Mouse (Mus musculus) stomach, embryonic 16.5 days (tissue): ENCODE measurements around the gene Fam181a. TPM values are rescaled to one million over a fixed set of nuclear protein-coding genes. Genes with fewer than 3 reads are reported as not detected.

Experiments
- ATAC-seq: fragments of 200-750 bp; cut with Nextera tagmentation; 2 replicates; pipeline ENCODE4 v1.8.0; 2017; ENCODE audit warnings: moderate number of reproducible peaks, moderate TSS enrichment; ENCODE audit not compliant: insufficient read depth, low FRiP score
- H3K27ac ChIP-seq: fragments of 300-500 bp; sonication (generic); 2 replicates; pipeline ENCODE4 v1.5.1; 2014; ENCODE audit warnings: low read length
- H3K27me3 ChIP-seq: fragments of 300-500 bp; sonication (generic); 2 replicates; pipeline ENCODE4 v1.6.1; 2014; ENCODE audit warnings: low read length, control low read depth, mixed read lengths; ENCODE audit not compliant: control insufficient read depth, insufficient read depth
- H3K36me3 ChIP-seq: fragments of 300-500 bp; sonication (generic); 2 replicates; pipeline ENCODE4 v1.6.1; 2014; ENCODE audit warnings: low read length; ENCODE audit not compliant: control insufficient read depth, insufficient read depth
- H3K4me1 ChIP-seq: fragments of 300-500 bp; sonication (generic); 2 replicates; pipeline ENCODE4 v1.6.1; 2014; ENCODE audit warnings: low read length, control low read depth, mixed read lengths; ENCODE audit not compliant: control insufficient read depth, insufficient read depth
- H3K4me2 ChIP-seq: fragments of 300-500 bp; sonication (generic); 2 replicates; pipeline ENCODE4 v1.6.1; 2014; ENCODE audit warnings: low read depth, low read length, mixed read lengths
- H3K4me3 ChIP-seq: fragments of 300-500 bp; sonication (generic); replicated peaks from 2 replicates; pipeline ENCODE4 v1.5.1; 2014; ENCODE audit warnings: mild to moderate bottlenecking, low read length
- H3K9ac ChIP-seq: fragments of 300-500 bp; sonication (generic); 2 replicates; pipeline ENCODE4 v1.6.1; 2014; ENCODE audit warnings: low read length
- H3K9me3 ChIP-seq: fragments of 300-500 bp; sonication (generic); replicated peaks from 2 replicates; pipeline ENCODE4 v1.6.1; 2016; ENCODE audit warnings: low read length, control low read depth; ENCODE audit not compliant: control insufficient read depth
- WGBS: fragments of 180-500 bp; shearing (Covaris S2); extraction: QIAGEN DNeasy Blood & Tissue Kit; methylation state at CpG from one replicate; pipeline ENCODE4 v1.1.7; 2014; 5-methylcytosine and 5-hydroxymethylcytosine counted together
- polyA plus RNA-seq: library from polyadenylated mRNA; unstranded; fragments of >200 nt; fragmentation: Nextera tagmentation; extraction: Ambion mirVana; gene quantifications from 2 replicates; pipeline ENCODE4 v1.2.1, GENCODE M21; 2015

Gene Fam181a
- polyA plus RNA-seq, 1 experiment from 2014 or later = not detected

DNA sequence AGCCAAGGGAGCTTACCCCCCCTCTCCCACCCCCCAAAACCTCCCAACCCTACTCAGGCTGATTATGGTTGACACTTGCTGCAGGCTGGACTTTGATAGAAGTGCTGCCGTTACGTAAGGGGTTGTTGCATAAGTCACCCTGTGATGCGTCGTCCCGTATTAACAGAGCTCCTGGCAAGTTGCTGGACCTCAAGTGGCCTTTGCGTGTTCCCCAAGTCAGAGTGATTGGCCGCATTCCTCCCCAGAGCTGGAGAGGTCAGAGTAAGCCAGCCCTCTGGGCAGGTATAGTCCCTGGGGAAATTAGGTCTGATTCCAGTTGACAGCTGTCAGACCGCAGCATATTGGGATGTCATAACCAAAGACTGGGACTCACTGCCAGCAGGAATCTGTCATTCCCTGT, 1.1 kb downstream of the Fam181a start:
- Histone ChIP-seq H3K27me3 (peaks cover 23% of the 10 kb centered on the region; the same call in 1 of the 2 replicates), H3K9me3 (no peaks in the 10 kb centered on the region), H3K27ac (no peak overlapping the region), H3K36me3 (no peaks in the 10 kb centered on the region), H3K4me3 (no peak overlapping the region), H3K4me1 (peaks cover 3% of the 10 kb centered on the region), H3K4me2 (no peak overlapping the region), H3K9ac (no peak overlapping the region)
- ATAC-seq = no peak
- 79% methylated on average over 8 of the region's 8 CpGs for WGBS

DNA sequence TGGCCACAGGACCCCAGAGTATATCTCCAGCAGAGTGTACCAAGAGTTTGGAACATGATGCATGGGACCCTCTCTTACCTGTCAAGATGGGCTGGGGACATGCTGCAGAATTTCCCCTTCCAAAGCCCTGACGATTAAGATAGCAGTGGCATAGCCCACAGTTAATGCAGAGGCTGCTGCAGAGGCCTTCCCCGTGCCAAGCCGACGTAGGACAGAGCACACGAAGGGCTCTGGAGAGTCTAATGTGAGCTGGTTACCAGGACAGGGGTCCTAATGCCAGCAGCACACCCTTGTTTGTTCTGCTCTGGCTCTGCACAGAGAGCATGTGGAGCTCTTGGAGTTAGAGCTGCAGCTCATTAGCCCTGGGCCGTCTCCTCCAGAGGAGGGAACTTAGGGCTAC, 2.5 kb downstream of the Fam181a start:
- Histone ChIP-seq H3K4me1 (peaks cover 3% of the 10 kb centered on the region), H3K36me3 (no peaks in the 10 kb centered on the region), H3K4me3 (no peak overlapping the region), H3K9me3 (no peaks in the 10 kb centered on the region), H3K27ac (no peak overlapping the region), H3K27me3 (peaks cover 25% of the 10 kb centered on the region; the same call in 1 of the 2 replicates), H3K9ac (no peak overlapping the region), H3K4me2 (no peak overlapping the region)
- no peak for ATAC-seq
- WGBS = 68% methylated on average over 6 of the region's 6 CpGs

DNA sequence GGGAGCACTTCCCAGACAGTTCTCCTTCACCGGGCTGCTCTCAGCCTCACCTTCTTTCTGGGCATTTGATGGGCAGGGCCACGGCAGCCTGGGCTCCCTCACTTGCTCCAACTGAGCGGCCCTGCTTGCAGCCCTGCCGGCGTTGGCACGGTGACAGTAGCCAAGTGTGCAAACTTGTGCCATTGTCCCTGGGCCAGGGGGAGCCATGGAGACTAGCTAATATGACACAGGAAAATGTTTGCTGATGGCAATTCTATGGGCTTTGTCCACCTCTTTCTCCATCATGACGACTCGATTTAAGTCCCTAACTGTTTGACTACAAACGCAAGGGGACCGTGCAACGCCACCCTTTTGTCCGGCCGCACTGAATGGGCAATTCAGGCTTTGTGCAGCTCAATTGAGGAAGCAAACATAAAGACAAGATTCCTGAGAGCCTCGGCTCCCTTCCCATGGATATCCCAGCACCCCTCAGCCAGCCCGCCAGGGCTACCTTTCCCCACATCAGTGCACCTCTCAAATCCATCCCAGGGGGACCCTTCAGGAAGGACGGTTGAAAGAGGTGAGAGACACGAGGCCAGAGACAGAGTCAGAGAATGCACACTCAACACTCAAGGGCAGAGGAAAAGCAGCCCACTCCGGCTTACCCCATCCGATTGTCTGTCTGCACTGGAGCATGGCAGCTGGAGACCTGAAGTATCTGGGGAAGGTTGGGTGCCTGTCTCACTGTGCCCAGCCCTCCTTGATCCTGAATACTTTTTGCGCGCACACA, 3.3 kb downstream of the Fam181a start:
- no peak overlapping the region for H3K27ac ChIP-seq
- ATAC-seq = no peak
- H3K4me1 ChIP-seq = peaks cover 3% of the 10 kb centered on the region
- H3K27me3 ChIP-seq = peaks cover 25% of the 10 kb centered on the region; the same call in 1 of the 2 replicates
- H3K36me3 ChIP-seq = no peaks in the 10 kb centered on the region
- no peak overlapping the region for H3K9ac ChIP-seq
- H3K9me3 ChIP-seq = no peaks in the 10 kb centered on the region
- 57% methylated on average over 21 of the region's 21 CpGs for WGBS
- no peak overlapping the region for H3K4me2 ChIP-seq
- no peak overlapping the region for H3K4me3 ChIP-seq

DNA sequence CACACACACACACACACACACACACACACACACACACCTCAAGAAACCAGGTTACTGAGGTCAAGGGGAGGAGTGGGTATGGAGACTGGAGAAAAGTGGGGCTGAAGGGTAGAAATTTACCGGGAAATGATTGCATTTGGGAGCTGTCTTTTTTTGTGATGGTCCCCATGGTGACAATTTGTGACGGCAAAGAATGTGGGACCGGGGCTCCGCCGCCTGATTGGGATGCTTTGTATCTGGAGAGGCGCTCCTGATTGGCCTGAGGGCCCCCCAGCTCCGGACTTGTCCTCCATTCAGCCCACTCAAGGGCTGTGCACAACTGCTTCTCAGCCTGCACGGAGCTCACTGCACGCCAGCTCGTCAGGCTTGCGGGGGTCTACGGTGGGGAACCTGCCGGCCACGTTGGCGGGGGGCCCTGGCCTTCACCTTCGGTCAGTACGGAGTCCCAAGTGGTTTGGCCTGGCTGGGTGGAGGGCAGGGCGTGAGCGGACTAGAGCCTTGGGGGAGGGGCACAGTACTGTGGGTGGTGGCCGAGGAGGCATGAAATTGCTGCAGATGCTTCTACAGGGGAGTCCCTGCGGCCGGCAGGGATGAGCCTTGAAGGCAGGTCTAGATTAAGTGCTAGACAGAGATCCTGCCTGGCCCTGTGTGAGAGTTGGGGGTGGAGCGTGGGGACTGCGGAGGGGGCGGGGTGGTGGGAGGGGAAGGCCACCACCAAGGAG, 4.0 kb downstream of the Fam181a start:
- H3K4me3 ChIP-seq = no peak overlapping the region
- no peak overlapping the region for H3K27ac ChIP-seq
- peaks cover 3% of the 10 kb centered on the region for H3K4me1 ChIP-seq
- no peaks in the 10 kb centered on the region for H3K9me3 ChIP-seq
- no peak for ATAC-seq
- 9% methylated on average over 25 of the region's 25 CpGs for WGBS
- peak overlapping the region; percentile 37 for H3K4me2 ChIP-seq
- H3K27me3 ChIP-seq = peaks cover 25% of the 10 kb centered on the region; the same call in 1 of the 2 replicates
- no peak overlapping the region for H3K9ac ChIP-seq
- no peaks in the 10 kb centered on the region for H3K36me3 ChIP-seq

DNA sequence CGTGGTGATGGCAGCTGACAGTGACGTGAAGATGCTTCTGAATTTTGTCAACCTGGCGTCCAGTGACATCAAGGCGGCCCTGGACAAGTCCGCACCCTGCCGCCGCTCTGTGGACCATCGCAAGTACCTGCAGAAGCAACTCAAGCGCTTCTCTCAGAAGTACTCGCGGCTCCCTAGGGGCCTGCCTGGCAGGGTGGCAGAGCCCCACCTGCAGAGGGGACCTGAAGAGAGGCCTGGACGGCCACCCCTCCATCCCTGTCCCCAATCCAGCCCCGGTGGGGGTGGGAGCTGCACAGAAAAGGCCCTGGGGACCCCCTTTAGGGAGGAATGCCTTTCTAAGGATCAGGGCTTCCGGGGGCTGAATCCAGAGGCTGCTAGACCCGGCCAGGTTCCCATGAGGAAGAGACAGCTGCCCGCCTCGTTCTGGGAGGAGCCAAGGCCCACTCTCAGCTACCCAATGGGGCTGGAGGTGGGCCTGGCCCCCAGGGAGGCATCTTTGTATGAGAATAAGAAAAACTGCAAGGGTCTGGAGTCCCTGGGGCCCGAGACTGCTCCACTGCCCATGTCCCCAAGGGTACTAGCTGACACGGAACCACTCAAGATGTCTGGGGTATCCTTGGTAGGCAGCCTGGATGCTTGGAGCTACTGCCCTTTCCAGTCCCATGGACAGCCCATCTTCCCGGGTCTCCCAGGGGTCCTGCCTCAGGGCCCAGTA, 5.2 kb downstream of the Fam181a start:
- ATAC-seq = no peak
- 50% methylated on average over 20 of the region's 20 CpGs for WGBS
- Histone ChIP-seq H3K27ac (no peak overlapping the region), H3K9ac (no peak overlapping the region), H3K9me3 (no peaks in the 10 kb centered on the region), H3K4me1 (peaks cover 3% of the 10 kb centered on the region), H3K4me3 (no peak overlapping the region), H3K4me2 (no peak overlapping the region), H3K27me3 (peaks cover 25% of the 10 kb centered on the region; the same call in 1 of the 2 replicates), H3K36me3 (no peaks in the 10 kb centered on the region)

DNA sequence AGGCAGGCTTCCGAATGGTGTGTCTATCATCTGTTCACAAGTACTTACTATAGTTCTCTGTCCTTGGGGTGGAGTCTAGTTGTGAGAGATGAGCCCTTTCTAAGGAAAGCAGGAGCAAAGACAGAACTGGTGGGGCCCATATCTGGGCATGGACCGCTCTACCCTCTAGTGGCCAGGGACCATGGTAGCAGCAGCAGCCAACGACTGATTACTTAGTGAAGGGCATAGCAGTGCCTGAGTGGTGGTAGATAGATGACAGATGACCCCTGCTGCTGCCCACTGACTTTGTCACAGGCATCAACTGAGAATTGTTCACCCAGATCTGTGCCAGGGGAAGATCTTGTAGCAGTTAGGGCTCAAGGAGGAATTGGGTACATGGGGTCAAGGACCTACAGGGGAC, 12.0 kb downstream of the Fam181a start:
- Histone ChIP-seq H3K4me1 (no peaks in the 10 kb centered on the region), H3K36me3 (no peaks in the 10 kb centered on the region), H3K9me3 (no peaks in the 10 kb centered on the region), H3K9ac (no peak overlapping the region), H3K4me2 (no peak overlapping the region), H3K27ac (no peak overlapping the region), H3K4me3 (no peak overlapping the region), H3K27me3 (peaks cover 17% of the 10 kb centered on the region)
- 35% methylated on average over 3 of the region's 3 CpGs for WGBS
- no peak for ATAC-seq

DNA sequence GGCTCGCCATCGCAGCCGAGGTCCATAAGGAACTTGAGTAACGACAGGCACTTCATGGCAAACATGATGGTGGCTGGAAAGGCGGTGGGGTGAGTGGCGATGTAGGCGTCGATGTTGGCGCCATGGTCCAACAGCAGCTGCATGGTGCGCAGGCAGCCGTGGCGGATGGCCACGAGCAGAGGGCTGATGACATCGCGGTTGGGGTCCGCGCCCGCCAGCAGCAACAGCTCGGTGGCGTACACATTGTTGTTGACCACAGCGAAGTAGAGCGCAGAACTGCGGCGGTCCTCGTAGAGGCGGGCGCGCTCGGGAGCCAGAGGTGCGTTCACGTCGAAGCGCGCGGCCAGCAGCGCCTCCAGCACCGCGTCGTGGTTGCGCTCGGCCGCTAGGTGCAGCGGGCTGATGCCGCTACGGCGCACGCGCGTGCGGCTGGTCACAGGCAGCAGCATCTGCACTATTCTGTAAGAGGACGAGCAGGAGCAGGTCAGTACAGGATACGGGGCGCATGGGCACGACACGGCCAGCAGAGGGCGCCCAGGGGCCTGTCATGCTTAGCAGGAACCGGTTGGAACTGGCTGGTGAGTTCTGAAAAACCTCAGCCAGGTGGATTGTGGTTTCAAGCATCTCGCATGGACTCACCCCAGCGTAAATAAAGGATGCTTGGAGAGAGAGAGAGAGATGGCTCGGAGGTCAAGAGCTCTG, 14.5 kb downstream of the Fam181a start:
- peak; percentile 88 for ATAC-seq
- no peaks in the 10 kb centered on the region for H3K9me3 ChIP-seq
- peaks cover 17% of the 10 kb centered on the region for H3K27me3 ChIP-seq
- no peaks in the 10 kb centered on the region for H3K36me3 ChIP-seq
- H3K9ac ChIP-seq = peak overlapping the region; percentile 18; the same call in 1 of the 2 replicates
- no peaks in the 10 kb centered on the region for H3K4me1 ChIP-seq
- peak overlapping the region; percentile 62 for H3K4me2 ChIP-seq
- WGBS = 8% methylated on average over 58 of the region's 60 CpGs
- peak overlapping the region; percentile 38 for H3K4me3 ChIP-seq
- H3K27ac ChIP-seq = no peak overlapping the region

DNA sequence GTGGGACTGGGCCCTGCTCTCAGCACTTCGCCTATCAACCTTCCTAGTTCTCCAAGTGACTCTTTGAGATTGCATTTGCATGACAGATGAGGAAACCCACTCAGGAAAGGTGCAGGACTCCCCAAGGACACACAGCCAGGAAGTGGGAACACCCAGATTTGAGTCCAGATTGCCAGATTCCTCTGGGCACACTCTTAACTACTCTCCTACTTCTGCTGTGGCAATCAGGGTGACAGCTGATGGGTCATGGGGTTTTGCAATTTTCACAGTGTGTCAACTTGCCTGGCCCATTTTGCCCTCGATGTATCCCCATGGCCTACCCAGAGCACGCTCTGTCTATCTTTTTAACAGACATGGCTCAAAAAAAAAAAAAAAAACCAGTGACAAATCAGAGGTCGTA, 15.8 kb downstream of the Fam181a start:
- Histone ChIP-seq H3K4me3 (no peak overlapping the region), H3K27me3 (peaks cover 17% of the 10 kb centered on the region), H3K9ac (no peak overlapping the region), H3K4me2 (no peak overlapping the region), H3K9me3 (no peaks in the 10 kb centered on the region), H3K36me3 (no peaks in the 10 kb centered on the region), H3K27ac (no peak overlapping the region), H3K4me1 (no peaks in the 10 kb centered on the region)
- 57% methylated on average over 4 of the region's 4 CpGs for WGBS
- no peak for ATAC-seq
